Mouse (Mus musculus): ENCODE results near the gene Rnft1. TPM values are rescaled to one million over a fixed set of nuclear protein-coding genes. Genes with fewer than 3 reads are reported as not detected.
"Not testable (repeated sequence)": the region's sequence is repeated elsewhere in the genome, so short reads cannot be mapped to it uniquely, and the experiment has no call there.

Rnft1 gene
- 19.6 and 22.6 TPM in 2 replicates for polyA plus RNA-seq (2014; fragmentation: Nextera tagmentation; extraction: Ambion mirVana)

DNA sequence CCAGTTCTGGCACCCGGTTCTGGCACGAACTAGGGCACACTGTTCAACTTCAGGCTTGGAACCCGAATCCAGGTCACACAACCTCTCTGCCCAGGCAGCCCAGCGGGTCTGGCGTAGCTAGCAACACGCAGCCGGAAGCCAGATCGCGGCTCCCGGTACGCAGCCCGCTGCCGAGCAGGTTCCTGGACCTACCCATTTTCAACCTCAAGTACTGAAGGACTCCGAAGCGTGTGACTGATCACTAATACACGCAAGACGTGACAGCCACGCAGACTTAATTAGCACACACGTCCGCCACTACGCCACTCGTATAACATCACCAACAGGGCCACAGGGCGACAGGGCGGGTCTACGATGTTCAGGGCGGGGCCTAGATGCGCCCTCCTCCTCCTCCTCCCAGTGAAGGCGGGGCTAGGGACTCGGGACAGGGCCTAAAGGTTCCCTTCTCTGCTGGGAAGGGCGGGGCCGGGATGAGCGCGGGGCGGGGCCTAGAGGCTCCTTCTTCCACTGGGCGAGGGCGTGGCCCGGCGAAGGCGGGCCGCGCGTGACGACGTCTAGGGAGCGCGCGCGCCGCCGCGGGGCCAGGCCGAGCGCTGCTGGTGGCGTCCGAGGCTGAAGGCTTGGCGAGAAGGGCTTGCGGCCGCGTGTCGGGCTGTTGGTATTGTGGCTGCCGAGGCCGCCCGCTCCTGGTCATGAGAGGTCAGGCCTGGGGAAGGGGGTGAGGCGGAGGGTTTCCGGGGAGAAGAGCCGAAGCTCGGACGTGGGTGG, at the start of gene Rnft1:
Gene Rnft1, plus strand, starts transcription at position 557 of the 768 bp plus-strand sequence.
- peak within 1 kb of the TSS; percentile 45 for H3K4me3 ChIP-seq (ENCODE audit: low read depth, low read length)
- no peaks in the 10 kb centered on the region for H3K27me3 ChIP-seq (ENCODE audit: control insufficient read depth, insufficient read depth, low read length)
- H3K4me1 ChIP-seq (replicated peaks; ENCODE audit: control insufficient read depth, insufficient read depth, low read length): no peaks in the 10 kb centered on the region
- under 1% methylated on average over 65 of the region's 68 CpGs for WGBS
- H3K9me3 ChIP-seq (ENCODE audit: control insufficient read depth, low read length): no peaks in the 10 kb centered on the region
- peak within 1 kb of the TSS; percentile 61 for H3K9ac ChIP-seq (ENCODE audit: low read length)
- peak; percentile 97 for ATAC-seq (replicated peaks; ENCODE audit: low FRiP score)
- peak; percentile 100 for DNase-seq (ENCODE audit: low spot score)
- peak within 1 kb of the TSS; percentile 83 for H3K4me2 ChIP-seq (ENCODE audit: low read depth, low read length, severe bottlenecking)
- no peaks in the 10 kb centered on the region for H3K36me3 ChIP-seq (ENCODE audit: control insufficient read depth, insufficient read depth, low read length)
- no peak within 1 kb of the TSS for H3K27ac ChIP-seq (ENCODE audit: low read depth, low read length)

DNA sequence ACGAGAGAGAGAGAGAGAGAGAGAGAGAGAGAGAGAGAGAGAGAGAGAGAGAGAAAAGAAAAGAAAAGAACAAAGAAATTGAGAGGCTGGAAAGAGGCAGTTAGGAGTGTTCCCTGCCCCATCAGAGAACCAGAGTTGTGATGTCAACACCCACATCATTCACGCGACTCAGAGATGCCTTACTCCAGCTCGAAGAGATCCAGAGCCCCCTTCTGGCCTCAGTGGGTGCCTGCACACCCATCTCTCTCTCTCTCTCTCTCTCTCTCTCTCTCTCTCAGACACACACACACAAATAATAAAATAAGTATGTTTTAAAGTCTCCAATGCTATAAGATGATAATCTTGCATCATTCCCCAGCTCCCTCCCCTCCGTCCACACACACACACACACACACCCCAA, 47.6 kb upstream of the Rnft1 start:
- H3K9me3 ChIP-seq (ENCODE audit: control insufficient read depth, low read length): no peaks in the 10 kb centered on the region
- ATAC-seq (replicated peaks; ENCODE audit: low FRiP score) (no peak), DNase-seq (ENCODE audit: low spot score) (peak; percentile 68)
- H3K27me3 ChIP-seq (ENCODE audit: control insufficient read depth, insufficient read depth, low read length): peaks cover 3% of the 10 kb centered on the region; the same call in 1 of the 2 replicates
- H3K9ac ChIP-seq (ENCODE audit: low read length): no peak overlapping the region
- WGBS: 37% methylated on average over 5 of the region's 5 CpGs
- H3K4me1 ChIP-seq (replicated peaks; ENCODE audit: control insufficient read depth, insufficient read depth, low read length): no peaks in the 10 kb centered on the region
- H3K4me3 ChIP-seq (ENCODE audit: low read depth, low read length): no peak overlapping the region
- H3K4me2 ChIP-seq (ENCODE audit: low read depth, low read length, severe bottlenecking): no peak overlapping the region
- H3K36me3 ChIP-seq (ENCODE audit: control insufficient read depth, insufficient read depth, low read length): no peaks in the 10 kb centered on the region
- H3K27ac ChIP-seq (ENCODE audit: low read depth, low read length): no peak overlapping the region

DNA sequence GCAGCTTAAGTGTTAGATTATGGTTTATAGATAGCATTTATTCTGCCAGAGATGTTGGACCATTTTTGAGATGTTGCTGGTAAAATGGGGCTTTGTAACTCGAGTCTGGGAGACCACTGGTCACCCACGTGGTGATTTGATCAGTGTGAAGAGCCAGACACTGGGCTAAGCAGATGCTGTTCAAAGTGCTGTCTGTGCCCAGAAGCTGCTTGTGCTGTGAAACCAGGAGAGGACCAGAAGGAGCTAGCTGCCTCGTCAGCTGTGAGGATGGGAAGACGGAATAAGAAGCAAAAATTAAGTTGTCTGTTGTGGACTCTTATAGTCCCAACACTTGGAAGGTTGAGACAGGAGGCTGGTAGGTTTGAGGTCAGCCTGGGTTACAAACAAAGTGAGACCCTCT, 46.2 kb upstream of the Rnft1 start:
- ATAC-seq (replicated peaks; ENCODE audit: low FRiP score): no peak
- Histone ChIP-seq H3K4me1 (replicated peaks; ENCODE audit: control insufficient read depth, insufficient read depth, low read length) (no peaks in the 10 kb centered on the region), H3K4me3 (ENCODE audit: low read depth, low read length) (no peak overlapping the region), H3K9me3 (ENCODE audit: control insufficient read depth, low read length) (no peaks in the 10 kb centered on the region), H3K27ac (ENCODE audit: low read depth, low read length) (no peak overlapping the region), H3K4me2 (ENCODE audit: low read depth, low read length, severe bottlenecking) (no peak overlapping the region), H3K9ac (ENCODE audit: low read length) (no peak overlapping the region), H3K27me3 (ENCODE audit: control insufficient read depth, insufficient read depth, low read length) (peaks cover 3% of the 10 kb centered on the region; the same call in 1 of the 2 replicates), H3K36me3 (ENCODE audit: control insufficient read depth, insufficient read depth, low read length) (no peaks in the 10 kb centered on the region)
- DNase-seq (ENCODE audit: low spot score): no peak
- WGBS: 61% methylated on average over 4 of the region's 4 CpGs

- H3K4me2 ChIP-seq (ENCODE audit: low read depth, low read length, severe bottlenecking): no peak overlapping the region
- H3K9me3 ChIP-seq (ENCODE audit: control insufficient read depth, low read length): no peaks in the 10 kb centered on the region
- H3K27ac ChIP-seq (ENCODE audit: low read depth, low read length): no peak overlapping the region
- no peaks in the 10 kb centered on the region for H3K4me1 ChIP-seq (replicated peaks; ENCODE audit: control insufficient read depth, insufficient read depth, low read length)
- no peak overlapping the region for H3K9ac ChIP-seq (ENCODE audit: low read length)
- ATAC-seq (replicated peaks; ENCODE audit: low FRiP score) (no peak), DNase-seq (ENCODE audit: low spot score) (no peak)
- H3K36me3 ChIP-seq (ENCODE audit: control insufficient read depth, insufficient read depth, low read length): no peaks in the 10 kb centered on the region
- H3K27me3 ChIP-seq (ENCODE audit: control insufficient read depth, insufficient read depth, low read length): peaks cover 3% of the 10 kb centered on the region; the same call in 1 of the 2 replicates
- no peak overlapping the region for H3K4me3 ChIP-seq (ENCODE audit: low read depth, low read length)
- 76% methylated on average over 5 of the region's 5 CpGs for WGBS
Measured at GRCm38 (mm10) chr11:86440791-86441190, 43.7 kb upstream of the Rnft1 start.

GRCm38 (mm10) chr11:86453991-86454390, 30.5 kb upstream of the Rnft1 start:
- H3K4me3 ChIP-seq (ENCODE audit: low read depth, low read length): no peak overlapping the region
- no peak overlapping the region for H3K9ac ChIP-seq (ENCODE audit: low read length)
- no peaks in the 10 kb centered on the region for H3K9me3 ChIP-seq (ENCODE audit: control insufficient read depth, low read length)
- no peaks in the 10 kb centered on the region for H3K36me3 ChIP-seq (ENCODE audit: control insufficient read depth, insufficient read depth, low read length)
- H3K27ac ChIP-seq (ENCODE audit: low read depth, low read length): no peak overlapping the region
- DNase-seq (ENCODE audit: low spot score) (no peak), ATAC-seq (replicated peaks; ENCODE audit: low FRiP score) (no peak)
- no peaks in the 10 kb centered on the region for H3K27me3 ChIP-seq (ENCODE audit: control insufficient read depth, insufficient read depth, low read length)
- no peak overlapping the region for H3K4me2 ChIP-seq (ENCODE audit: low read depth, low read length, severe bottlenecking)
- no peaks in the 10 kb centered on the region for H3K4me1 ChIP-seq (replicated peaks; ENCODE audit: control insufficient read depth, insufficient read depth, low read length)
- 91% methylated on average over 5 of the region's 5 CpGs for WGBS

GRCm38 (mm10) chr11:86457545-86457944, 26.9 kb upstream of the Rnft1 start:
- no peaks in the 10 kb centered on the region for H3K9me3 ChIP-seq (ENCODE audit: control insufficient read depth, low read length)
- H3K4me2 ChIP-seq (ENCODE audit: low read depth, low read length, severe bottlenecking): no peak overlapping the region
- ATAC-seq (replicated peaks; ENCODE audit: low FRiP score): no peak
- no peaks in the 10 kb centered on the region for H3K4me1 ChIP-seq (replicated peaks; ENCODE audit: control insufficient read depth, insufficient read depth, low read length)
- no peak overlapping the region for H3K27ac ChIP-seq (ENCODE audit: low read depth, low read length)
- 87% methylated on average over 6 of the region's 6 CpGs for WGBS
- H3K36me3 ChIP-seq (ENCODE audit: control insufficient read depth, insufficient read depth, low read length): no peaks in the 10 kb centered on the region
- no peak for DNase-seq (ENCODE audit: low spot score)
- no peaks in the 10 kb centered on the region for H3K27me3 ChIP-seq (ENCODE audit: control insufficient read depth, insufficient read depth, low read length)
- no peak overlapping the region for H3K4me3 ChIP-seq (ENCODE audit: low read depth, low read length)
- no peak overlapping the region for H3K9ac ChIP-seq (ENCODE audit: low read length)

- Histone ChIP-seq H3K9ac (ENCODE audit: low read length) (no peak overlapping the region), H3K9me3 (ENCODE audit: control insufficient read depth, low read length) (no peaks in the 10 kb centered on the region), H3K27ac (ENCODE audit: low read depth, low read length) (no peak overlapping the region), H3K4me2 (ENCODE audit: low read depth, low read length, severe bottlenecking) (no peak overlapping the region), H3K27me3 (ENCODE audit: control insufficient read depth, insufficient read depth, low read length) (no peaks in the 10 kb centered on the region), H3K36me3 (ENCODE audit: control insufficient read depth, insufficient read depth, low read length) (no peaks in the 10 kb centered on the region), H3K4me1 (replicated peaks; ENCODE audit: control insufficient read depth, insufficient read depth, low read length) (no peaks in the 10 kb centered on the region), H3K4me3 (ENCODE audit: low read depth, low read length) (no peak overlapping the region)
- ATAC-seq (replicated peaks; ENCODE audit: low FRiP score): no peak
- 92% methylated on average over 6 of the region's 6 CpGs for WGBS
- no peak for DNase-seq (ENCODE audit: low spot score)
Measured at GRCm38 (mm10) chr11:86458866-86459265, 25.6 kb upstream of the Rnft1 start.

- Histone ChIP-seq H3K27me3 (ENCODE audit: control insufficient read depth, insufficient read depth, low read length) (no peaks in the 10 kb centered on the region), H3K36me3 (ENCODE audit: control insufficient read depth, insufficient read depth, low read length) (no peaks in the 10 kb centered on the region), H3K9ac (ENCODE audit: low read length) (no peak overlapping the region), H3K4me1 (replicated peaks; ENCODE audit: control insufficient read depth, insufficient read depth, low read length) (no peaks in the 10 kb centered on the region), H3K4me2 (ENCODE audit: low read depth, low read length, severe bottlenecking) (no peak overlapping the region), H3K27ac (ENCODE audit: low read depth, low read length) (no peak overlapping the region), H3K4me3 (ENCODE audit: low read depth, low read length) (no peak overlapping the region), H3K9me3 (ENCODE audit: control insufficient read depth, low read length) (no peaks in the 10 kb centered on the region)
- DNase-seq (ENCODE audit: low spot score) (no peak), ATAC-seq (replicated peaks; ENCODE audit: low FRiP score) (no peak)
Measured at GRCm38 (mm10) chr11:86462579-86462978, 21.9 kb upstream of the Rnft1 start.

GRCm38 (mm10) chr11:86464275-86464674, 20.2 kb upstream of the Rnft1 start:
- not testable (repeated sequence) for H3K36me3 ChIP-seq (ENCODE audit: control insufficient read depth, insufficient read depth, low read length); ATAC-seq (replicated peaks; ENCODE audit: low FRiP score)

More at GRCm38 (mm10) chr11:86464275-86464674, 20.2 kb upstream of the Rnft1 start:
- not testable (repeated sequence) for H3K4me1 ChIP-seq (replicated peaks; ENCODE audit: control insufficient read depth, insufficient read depth, low read length); H3K9me3 ChIP-seq (ENCODE audit: control insufficient read depth, low read length); H3K27me3 ChIP-seq (ENCODE audit: control insufficient read depth, insufficient read depth, low read length); H3K27ac ChIP-seq (ENCODE audit: low read depth, low read length); H3K4me2 ChIP-seq (ENCODE audit: low read depth, low read length, severe bottlenecking); H3K9ac ChIP-seq (ENCODE audit: low read length); H3K4me3 ChIP-seq (ENCODE audit: low read depth, low read length)
- DNase-seq (ENCODE audit: low spot score): peak; percentile 84
- 23% methylated on average over 8 of the region's 8 CpGs for WGBS
